Mouse (Mus musculus): ENCODE measurements around the gene Papss1. TPM values are rescaled to one million over a fixed set of nuclear protein-coding genes. Genes with fewer than 3 reads are reported as not detected.

Papss1 gene
- polyA plus RNA-seq, 1 experiment from 2014 or later, result 101 TPM

GRCm38 (mm10) chr3:131593143-131593798, 28.7 kb downstream of the Papss1 start:
- H3K4me3 ChIP-seq (replicated peaks), result no peak overlapping the region
- no peaks in the 10 kb centered on the region for H3K9me3 ChIP-seq
- no peaks in the 10 kb centered on the region for H3K27me3 ChIP-seq
- H3K4me1 ChIP-seq (replicated peaks), result no peaks in the 10 kb centered on the region
- H3K4me2 ChIP-seq (replicated peaks), result no peak overlapping the region
- 85% methylated on average over 15 of the region's 15 CpGs for WGBS
- ATAC-seq, result no peak
- H3K9ac ChIP-seq (replicated peaks), result no peak overlapping the region
- no peak overlapping the region for H3K27ac ChIP-seq
- peaks cover 36% of the 10 kb centered on the region for H3K36me3 ChIP-seq

DNA sequence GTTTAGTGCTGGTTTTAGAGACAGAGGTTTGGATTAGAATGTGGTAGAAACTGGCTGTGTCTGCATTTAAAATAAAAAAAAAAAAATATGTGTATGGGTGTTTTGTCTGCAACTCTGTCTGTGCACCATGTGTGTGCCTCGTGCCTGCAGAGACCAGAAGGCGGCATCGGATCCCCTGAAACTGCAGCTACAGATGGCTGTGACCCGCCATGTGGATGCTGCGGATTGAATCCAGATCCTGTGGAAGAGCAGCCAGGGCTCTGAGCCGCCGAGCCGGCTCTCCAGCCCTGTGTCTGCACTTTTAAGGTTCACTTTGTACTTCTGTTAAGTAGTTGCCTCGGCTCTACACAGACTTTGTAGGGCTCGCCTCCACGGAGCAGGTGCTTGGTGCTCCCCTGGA, 29.8 kb downstream of the Papss1 start:
- Histone ChIP-seq H3K9ac (replicated peaks) (no peak overlapping the region), H3K27me3 (no peaks in the 10 kb centered on the region), H3K4me3 (replicated peaks) (no peak overlapping the region), H3K36me3 (peaks cover 27% of the 10 kb centered on the region), H3K9me3 (no peaks in the 10 kb centered on the region), H3K4me1 (replicated peaks) (no peaks in the 10 kb centered on the region), H3K27ac (no peak overlapping the region), H3K4me2 (replicated peaks) (no peak overlapping the region)
- WGBS, result 98% methylated on average over 11 of the region's 11 CpGs
- no peak for ATAC-seq

DNA sequence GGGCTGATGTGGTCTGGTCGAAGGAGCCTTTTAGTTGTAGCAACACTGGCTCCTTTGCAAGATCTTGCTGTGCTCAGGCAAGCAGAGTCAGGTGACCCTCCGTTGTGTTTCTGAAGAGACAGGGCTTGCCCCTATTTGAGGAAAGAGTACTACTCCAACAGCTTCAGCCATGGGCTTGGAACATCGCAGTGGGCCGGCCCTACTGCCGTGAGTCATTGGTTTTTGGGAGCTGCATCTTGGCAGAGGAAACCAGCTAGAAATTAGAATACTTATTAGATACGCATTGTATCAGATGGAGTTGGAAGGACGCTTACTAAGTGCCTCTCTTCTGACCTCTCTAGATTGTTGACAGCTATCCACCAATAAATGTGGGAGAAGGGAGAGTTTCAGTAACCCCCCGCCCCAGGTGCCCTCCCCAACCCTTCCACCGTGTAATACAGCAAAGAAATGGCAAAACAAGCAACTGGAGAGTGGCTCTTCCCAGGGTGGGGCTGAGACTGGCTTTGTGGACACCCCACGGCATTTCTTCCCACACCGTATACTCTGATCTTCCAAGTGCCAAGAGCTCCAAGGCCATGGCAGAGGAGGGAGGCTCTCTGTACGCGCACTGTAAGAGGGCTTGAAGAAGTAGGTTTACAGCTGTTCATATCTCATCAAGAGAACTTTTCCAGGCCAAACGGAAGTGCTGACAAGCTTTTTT, 31.1 kb downstream of the Papss1 start:
- peaks cover 24% of the 10 kb centered on the region for H3K36me3 ChIP-seq
- WGBS, result 95% methylated on average over 14 of the region's 14 CpGs
- no peaks in the 10 kb centered on the region for H3K9me3 ChIP-seq
- no peak overlapping the region for H3K9ac ChIP-seq (replicated peaks)
- H3K4me1 ChIP-seq (replicated peaks), result no peaks in the 10 kb centered on the region
- H3K27me3 ChIP-seq, result no peaks in the 10 kb centered on the region
- no peak for ATAC-seq
- H3K27ac ChIP-seq, result no peak overlapping the region
- no peak overlapping the region for H3K4me2 ChIP-seq (replicated peaks)
- H3K4me3 ChIP-seq (replicated peaks), result no peak overlapping the region

- Histone ChIP-seq H3K4me2 (replicated peaks) (no peak overlapping the region), H3K36me3 (peaks cover 34% of the 10 kb centered on the region), H3K4me3 (replicated peaks) (no peak overlapping the region), H3K27ac (no peak overlapping the region), H3K9ac (replicated peaks) (no peak overlapping the region), H3K27me3 (no peaks in the 10 kb centered on the region), H3K4me1 (replicated peaks) (no peaks in the 10 kb centered on the region), H3K9me3 (no peaks in the 10 kb centered on the region)
- no peak for ATAC-seq
- WGBS, result 96% methylated on average over 11 of the region's 11 CpGs
These were observed 36.2 kb downstream of the Papss1 start for GRCm38 (mm10) chr3:131600726-131601125.

- Histone ChIP-seq H3K4me2 (replicated peaks) (no peak overlapping the region), H3K4me3 (replicated peaks) (no peak overlapping the region), H3K4me1 (replicated peaks) (no peaks in the 10 kb centered on the region), H3K27ac (no peak overlapping the region), H3K9ac (replicated peaks) (no peak overlapping the region), H3K27me3 (no peaks in the 10 kb centered on the region), H3K9me3 (no peaks in the 10 kb centered on the region), H3K36me3 (peaks cover 41% of the 10 kb centered on the region)
- ATAC-seq, result no peak
- WGBS, result 97% methylated on average over 1 of the region's 1 CpGs
These were observed 36.8 kb downstream of the Papss1 start for GRCm38 (mm10) chr3:131601366-131601765.

DNA sequence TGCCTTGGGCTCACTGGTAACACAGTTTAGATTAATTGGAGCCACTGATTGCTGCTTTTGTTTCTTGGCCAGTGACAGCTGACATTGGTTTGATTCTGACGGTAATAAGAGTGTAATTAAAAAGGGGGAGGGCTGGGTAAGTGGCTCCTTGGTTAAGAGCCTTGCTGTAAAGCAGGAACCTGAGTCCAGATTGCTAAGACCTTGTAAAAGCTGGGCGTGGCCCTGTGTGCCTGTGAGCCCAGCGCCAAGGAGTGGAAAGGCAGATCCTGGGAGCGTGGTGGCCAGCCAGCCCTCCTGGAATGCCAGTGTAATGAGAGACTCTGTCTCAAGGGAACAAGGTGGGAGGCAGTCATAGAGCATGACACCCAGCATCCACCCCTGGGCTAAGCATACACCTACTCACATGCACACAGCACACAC, 38.4 kb downstream of the Papss1 start:
- Histone ChIP-seq H3K27me3 (no peaks in the 10 kb centered on the region), H3K9me3 (no peaks in the 10 kb centered on the region), H3K4me2 (replicated peaks) (no peak overlapping the region), H3K27ac (no peak overlapping the region), H3K4me3 (replicated peaks) (no peak overlapping the region), H3K9ac (replicated peaks) (no peak overlapping the region), H3K4me1 (replicated peaks) (no peaks in the 10 kb centered on the region), H3K36me3 (peaks cover 56% of the 10 kb centered on the region)
- 75% methylated on average over 4 of the region's 4 CpGs for WGBS
- peak; percentile 48; the same call in 1 of the 2 replicates for ATAC-seq

DNA sequence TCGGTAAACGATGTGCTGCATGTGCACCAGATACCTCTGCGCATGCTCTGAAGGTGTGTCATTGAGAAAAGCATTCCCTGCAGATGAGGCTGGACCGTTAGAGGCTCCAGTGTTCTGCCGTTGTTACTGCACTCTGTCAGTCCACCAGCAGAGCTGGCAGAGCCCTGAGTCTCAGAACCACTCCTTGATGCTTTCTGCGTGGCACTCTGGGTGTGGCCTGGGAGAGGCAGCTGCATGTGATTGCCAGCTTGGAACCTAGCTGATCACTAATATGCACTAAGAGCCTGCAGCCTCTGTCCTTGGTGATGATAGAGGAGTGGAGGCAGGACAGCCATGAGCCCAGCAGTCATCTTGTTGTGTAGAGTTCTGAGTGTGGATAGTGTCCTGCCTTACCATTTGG, 43.5 kb downstream of the Papss1 start:
- H3K9ac ChIP-seq (replicated peaks), result no peak overlapping the region
- no peak overlapping the region for H3K4me2 ChIP-seq (replicated peaks)
- H3K27ac ChIP-seq, result no peak overlapping the region
- H3K27me3 ChIP-seq, result no peaks in the 10 kb centered on the region
- WGBS, result 96% methylated on average over 6 of the region's 6 CpGs
- no peaks in the 10 kb centered on the region for H3K9me3 ChIP-seq
- H3K4me1 ChIP-seq (replicated peaks), result no peaks in the 10 kb centered on the region
- ATAC-seq, result no peak
- no peak overlapping the region for H3K4me3 ChIP-seq (replicated peaks)
- H3K36me3 ChIP-seq, result peaks cover 68% of the 10 kb centered on the region

GRCm38 (mm10) chr3:131609651-131610050, 45.1 kb downstream of the Papss1 start:
- WGBS, result 95% methylated on average over 4 of the region's 4 CpGs
- Histone ChIP-seq H3K4me2 (replicated peaks) (no peak overlapping the region), H3K4me1 (replicated peaks) (no peaks in the 10 kb centered on the region), H3K27me3 (no peaks in the 10 kb centered on the region), H3K9me3 (no peaks in the 10 kb centered on the region), H3K4me3 (replicated peaks) (no peak overlapping the region), H3K9ac (replicated peaks) (no peak overlapping the region), H3K27ac (no peak overlapping the region), H3K36me3 (peaks cover 72% of the 10 kb centered on the region)
- no peak for ATAC-seq

DNA sequence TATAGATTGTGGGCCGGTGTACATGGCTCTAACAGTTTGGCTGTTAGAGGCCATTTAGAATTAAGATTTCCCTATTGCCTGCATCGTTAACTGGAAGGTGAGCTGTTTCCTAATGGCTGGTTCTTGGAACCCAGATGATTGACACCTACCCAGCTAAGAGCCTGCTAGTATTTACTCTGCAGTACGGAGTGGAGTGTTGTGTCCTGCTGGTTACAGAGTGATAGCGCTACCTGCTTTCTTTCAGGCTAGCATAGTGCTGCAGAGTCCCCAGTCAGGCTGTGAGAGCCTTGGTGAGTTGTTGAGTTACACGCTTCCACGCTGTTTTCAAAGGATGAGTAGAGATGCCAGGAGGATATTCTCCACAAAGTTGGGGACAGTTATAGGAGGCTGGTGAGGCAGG, 46.0 kb downstream of the Papss1 start:
- H3K36me3 ChIP-seq, result peaks cover 78% of the 10 kb centered on the region
- no peaks in the 10 kb centered on the region for H3K9me3 ChIP-seq
- no peak overlapping the region for H3K27ac ChIP-seq
- WGBS, result 89% methylated on average over 6 of the region's 6 CpGs
- H3K27me3 ChIP-seq, result no peaks in the 10 kb centered on the region
- no peak overlapping the region for H3K4me3 ChIP-seq (replicated peaks)
- no peaks in the 10 kb centered on the region for H3K4me1 ChIP-seq (replicated peaks)
- no peak for ATAC-seq
- no peak overlapping the region for H3K9ac ChIP-seq (replicated peaks)
- no peak overlapping the region for H3K4me2 ChIP-seq (replicated peaks)

GRCm38 (mm10) chr3:131612847-131613246, 48.3 kb downstream of the Papss1 start:
- Histone ChIP-seq H3K4me1 (replicated peaks) (no peaks in the 10 kb centered on the region), H3K9ac (replicated peaks) (no peak overlapping the region), H3K9me3 (no peaks in the 10 kb centered on the region), H3K4me3 (replicated peaks) (no peak overlapping the region), H3K4me2 (replicated peaks) (no peak overlapping the region), H3K27me3 (no peaks in the 10 kb centered on the region), H3K27ac (no peak overlapping the region), H3K36me3 (peaks cover 70% of the 10 kb centered on the region)
- WGBS, result 91% methylated on average over 5 of the region's 5 CpGs
- no peak for ATAC-seq

DNA sequence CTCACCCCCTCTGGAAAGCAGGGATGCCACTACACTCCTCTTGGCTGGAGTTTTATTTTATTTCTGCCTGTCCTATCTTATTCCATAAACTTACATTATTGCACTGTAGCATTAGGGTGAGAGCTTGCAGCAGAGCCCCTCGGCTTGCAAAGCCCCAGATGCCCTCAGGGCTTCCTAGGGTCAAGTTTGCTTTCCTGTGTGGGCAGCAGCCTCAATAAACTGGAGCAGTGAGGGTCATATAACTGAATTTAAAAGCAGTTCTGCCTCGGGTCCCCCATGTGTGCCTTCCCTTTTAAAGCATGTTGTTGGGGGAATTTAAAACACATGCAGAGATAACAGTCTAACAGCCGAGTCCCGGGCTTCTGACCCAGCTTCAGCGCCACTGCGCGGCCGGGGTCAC, 49.5 kb downstream of the Papss1 start:
- H3K9me3 ChIP-seq, result no peaks in the 10 kb centered on the region
- peaks cover 72% of the 10 kb centered on the region for H3K36me3 ChIP-seq
- H3K4me3 ChIP-seq (replicated peaks), result no peak overlapping the region
- H3K9ac ChIP-seq (replicated peaks), result no peak overlapping the region
- no peak overlapping the region for H3K4me2 ChIP-seq (replicated peaks)
- no peak overlapping the region for H3K27ac ChIP-seq
- WGBS, result 76% methylated on average over 8 of the region's 8 CpGs
- H3K27me3 ChIP-seq, result no peaks in the 10 kb centered on the region
- ATAC-seq, result no peak
- H3K4me1 ChIP-seq (replicated peaks), result no peaks in the 10 kb centered on the region

DNA sequence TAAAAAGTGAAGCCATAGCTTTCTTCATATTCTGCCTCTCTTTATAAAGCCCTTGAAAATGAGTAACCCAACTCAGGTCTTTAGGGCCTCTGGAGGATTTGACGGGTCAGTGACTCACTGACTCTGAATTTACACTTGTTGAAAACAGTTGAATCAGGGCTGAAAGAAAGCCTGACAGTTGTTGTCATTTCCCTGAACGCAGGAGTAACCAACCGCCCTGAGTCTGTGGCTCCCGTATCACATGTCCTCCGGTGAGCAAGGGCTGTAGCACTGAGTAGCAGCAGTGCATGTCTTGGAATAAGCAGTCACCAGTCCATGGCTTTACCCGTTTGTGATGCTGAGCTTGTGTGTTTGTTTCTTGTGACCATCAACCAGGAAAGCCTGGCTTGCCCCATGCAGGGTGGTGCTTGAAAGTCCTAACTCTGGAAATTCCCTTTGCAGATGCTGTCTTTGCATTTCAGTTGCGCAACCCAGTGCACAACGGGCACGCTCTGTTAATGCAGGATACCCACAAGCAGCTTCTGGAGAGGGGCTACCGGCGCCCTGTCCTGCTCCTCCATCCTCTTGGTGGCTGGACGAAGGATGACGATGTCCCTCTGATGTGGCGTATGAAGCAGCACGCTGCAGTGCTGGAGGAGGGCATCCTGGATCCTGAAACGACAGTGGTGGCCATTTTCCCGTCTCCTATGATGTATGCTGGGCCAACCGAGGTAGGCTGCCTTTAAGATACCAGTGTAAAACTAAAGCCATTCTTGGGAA, 54.2 kb downstream of the Papss1 start:
- 89% methylated on average over 18 of the region's 18 CpGs for WGBS
- no peak for ATAC-seq
- H3K27ac ChIP-seq, result no peak overlapping the region
- no peaks in the 10 kb centered on the region for H3K9me3 ChIP-seq
- peaks cover 59% of the 10 kb centered on the region for H3K36me3 ChIP-seq
- H3K4me2 ChIP-seq (replicated peaks), result no peak overlapping the region
- H3K9ac ChIP-seq (replicated peaks), result no peak overlapping the region
- H3K4me3 ChIP-seq (replicated peaks), result no peak overlapping the region
- no peaks in the 10 kb centered on the region for H3K4me1 ChIP-seq (replicated peaks)
- H3K27me3 ChIP-seq, result no peaks in the 10 kb centered on the region

Measured in midbrain, embryonic 13.5 days (tissue).